Mouse (Mus musculus): ENCODE measurements around the gene Tspoap1. TPM values are rescaled to one million over a fixed set of nuclear protein-coding genes. Genes with fewer than 3 reads are reported as not detected.

The Tspoap1 gene
- polyA plus RNA-seq, 1 experiment from 2014 or later, result 30.3 TPM

GRCm38 (mm10) chr11:87747716-87748115 is 12.6 kb upstream of the Tspoap1 start:
- ATAC-seq (replicated peaks), result no peak
- H3K27ac ChIP-seq (replicated peaks), result no peak overlapping the region

GRCm38 (mm10) chr11:87748132-87749119 is 11.9 kb upstream of the Tspoap1 start:
- Histone ChIP-seq H3K4me3 (no peak overlapping the region), H3K4me1 (no peaks in the 10 kb centered on the region), H3K9ac (replicated peaks) (no peak overlapping the region), H3K36me3 (peaks cover 19% of the 10 kb centered on the region), H3K27me3 (0 out of 2 replicates have a peak, but pooled peaks cover 3% of the 10 kb centered on the region), H3K9me3 (no peaks in the 10 kb centered on the region), H3K4me2 (replicated peaks) (no peak overlapping the region), H3K27ac (replicated peaks) (no peak overlapping the region)
- no peak for ATAC-seq (replicated peaks)
- WGBS, result 44% methylated on average over 19 of the region's 19 CpGs

More at GRCm38 (mm10) chr11:87747716-87748115, 12.6 kb upstream of the Tspoap1 start:
- H3K9ac ChIP-seq (replicated peaks), result no peak overlapping the region
- 85% methylated on average over 7 of the region's 7 CpGs for WGBS
- H3K4me2 ChIP-seq (replicated peaks), result no peak overlapping the region
- 0 out of 2 replicates have a peak, but pooled peaks cover 3% of the 10 kb centered on the region for H3K27me3 ChIP-seq
- no peaks in the 10 kb centered on the region for H3K4me1 ChIP-seq
- H3K36me3 ChIP-seq, result peaks cover 24% of the 10 kb centered on the region
- H3K4me3 ChIP-seq, result no peak overlapping the region
- no peaks in the 10 kb centered on the region for H3K9me3 ChIP-seq

GRCm38 (mm10) chr11:87749192-87750042 is 10.9 kb upstream of the Tspoap1 start:
- 0 out of 2 replicates have a peak, but pooled peaks cover 3% of the 10 kb centered on the region for H3K27me3 ChIP-seq
- H3K27ac ChIP-seq (replicated peaks), result no peak overlapping the region
- H3K9me3 ChIP-seq, result no peaks in the 10 kb centered on the region
- no peak for ATAC-seq (replicated peaks)
- no peak overlapping the region for H3K4me2 ChIP-seq (replicated peaks)
- no peaks in the 10 kb centered on the region for H3K4me1 ChIP-seq
- no peak overlapping the region for H3K4me3 ChIP-seq
- WGBS, result 73% methylated on average over 18 of the region's 18 CpGs
- H3K9ac ChIP-seq (replicated peaks), result no peak overlapping the region
- H3K36me3 ChIP-seq, result peaks cover 10% of the 10 kb centered on the region

- Histone ChIP-seq H3K4me3 (no peak overlapping the region), H3K4me1 (no peaks in the 10 kb centered on the region), H3K27ac (replicated peaks) (no peak overlapping the region), H3K9me3 (no peaks in the 10 kb centered on the region), H3K4me2 (replicated peaks) (no peak overlapping the region), H3K36me3 (peaks cover 4% of the 10 kb centered on the region), H3K9ac (replicated peaks) (no peak overlapping the region), H3K27me3 (0 out of 2 replicates have a peak, but pooled peaks cover 3% of the 10 kb centered on the region)
- ATAC-seq (replicated peaks), result no peak
- WGBS, result 81% methylated on average over 11 of the region's 11 CpGs
Measured at GRCm38 (mm10) chr11:87750043-87750421, 10.3 kb upstream of the Tspoap1 start.

- no peak overlapping the region for H3K27ac ChIP-seq (replicated peaks)
- no peak overlapping the region for H3K4me2 ChIP-seq (replicated peaks)
- no peak overlapping the region for H3K4me3 ChIP-seq
- H3K4me1 ChIP-seq, result no peaks in the 10 kb centered on the region
- no peak overlapping the region for H3K9ac ChIP-seq (replicated peaks)
- H3K27me3 ChIP-seq, result 0 out of 2 replicates have a peak, but pooled peaks cover 3% of the 10 kb centered on the region
- no peaks in the 10 kb centered on the region for H3K9me3 ChIP-seq
- no peaks in the 10 kb centered on the region; the same call in 1 of the 2 replicates for H3K36me3 ChIP-seq
- WGBS, result 73% methylated on average over 3 of the region's 3 CpGs
- ATAC-seq (replicated peaks), result no peak
Measured at GRCm38 (mm10) chr11:87750521-87750920, 9.8 kb upstream of the Tspoap1 start.

- 85% methylated on average over 8 of the region's 8 CpGs for WGBS
- Histone ChIP-seq H3K4me3 (no peak overlapping the region), H3K27me3 (0 out of 2 replicates have a peak, but pooled peaks cover 3% of the 10 kb centered on the region), H3K4me1 (no peaks in the 10 kb centered on the region), H3K9ac (replicated peaks) (no peak overlapping the region), H3K9me3 (no peaks in the 10 kb centered on the region), H3K36me3 (no peaks in the 10 kb centered on the region), H3K4me2 (replicated peaks) (no peak overlapping the region), H3K27ac (replicated peaks) (no peak overlapping the region)
- ATAC-seq (replicated peaks), result no peak
Measured at GRCm38 (mm10) chr11:87751031-87751430, 9.3 kb upstream of the Tspoap1 start.

GRCm38 (mm10) chr11:87751491-87751966 is 8.8 kb upstream of the Tspoap1 start:
- 68% methylated on average over 4 of the region's 4 CpGs for WGBS

GRCm38 (mm10) chr11:87752307-87752706 is 8.0 kb upstream of the Tspoap1 start:
- no peak overlapping the region for H3K27ac ChIP-seq (replicated peaks)
- no peak overlapping the region for H3K4me3 ChIP-seq
- 0 out of 2 replicates have a peak, but pooled peaks cover 3% of the 10 kb centered on the region for H3K27me3 ChIP-seq
- H3K9me3 ChIP-seq, result no peaks in the 10 kb centered on the region
- no peak overlapping the region for H3K9ac ChIP-seq (replicated peaks)
- WGBS, result 84% methylated on average over 1 of the region's 1 CpGs
- H3K4me1 ChIP-seq, result no peaks in the 10 kb centered on the region
- H3K4me2 ChIP-seq (replicated peaks), result no peak overlapping the region
- no peaks in the 10 kb centered on the region for H3K36me3 ChIP-seq
- ATAC-seq (replicated peaks), result no peak

More at GRCm38 (mm10) chr11:87751491-87751966, 8.8 kb upstream of the Tspoap1 start:
- no peak overlapping the region for H3K9ac ChIP-seq (replicated peaks)
- no peak overlapping the region for H3K4me3 ChIP-seq
- no peaks in the 10 kb centered on the region for H3K36me3 ChIP-seq
- 0 out of 2 replicates have a peak, but pooled peaks cover 3% of the 10 kb centered on the region for H3K27me3 ChIP-seq
- H3K9me3 ChIP-seq, result no peaks in the 10 kb centered on the region
- H3K27ac ChIP-seq (replicated peaks), result no peak overlapping the region
- no peaks in the 10 kb centered on the region for H3K4me1 ChIP-seq
- no peak for ATAC-seq (replicated peaks)
- H3K4me2 ChIP-seq (replicated peaks), result no peak overlapping the region

GRCm38 (mm10) chr11:87753255-87753654 is 7.1 kb upstream of the Tspoap1 start:
- H3K4me3 ChIP-seq, result no peak overlapping the region
- no peaks in the 10 kb centered on the region for H3K9me3 ChIP-seq
- no peaks in the 10 kb centered on the region for H3K4me1 ChIP-seq
- H3K27ac ChIP-seq (replicated peaks), result no peak overlapping the region
- 0 out of 2 replicates have a peak, but pooled peaks cover 3% of the 10 kb centered on the region for H3K27me3 ChIP-seq
- H3K9ac ChIP-seq (replicated peaks), result no peak overlapping the region
- H3K4me2 ChIP-seq (replicated peaks), result no peak overlapping the region
- 82% methylated on average over 8 of the region's 8 CpGs for WGBS
- no peak for ATAC-seq (replicated peaks)
- H3K36me3 ChIP-seq, result no peaks in the 10 kb centered on the region

GRCm38 (mm10) chr11:87753891-87754501 is 6.3 kb upstream of the Tspoap1 start:
- no peak for ATAC-seq (replicated peaks)
- Histone ChIP-seq H3K9ac (replicated peaks) (no peak overlapping the region), H3K36me3 (no peaks in the 10 kb centered on the region), H3K4me3 (no peak overlapping the region), H3K4me1 (no peaks in the 10 kb centered on the region), H3K4me2 (replicated peaks) (no peak overlapping the region), H3K27me3 (0 out of 2 replicates have a peak, but pooled peaks cover 3% of the 10 kb centered on the region), H3K27ac (replicated peaks) (no peak overlapping the region), H3K9me3 (no peaks in the 10 kb centered on the region)
- WGBS, result 87% methylated on average over 5 of the region's 5 CpGs

GRCm38 (mm10) chr11:87754603-87755002 is 5.7 kb upstream of the Tspoap1 start:
- no peak overlapping the region for H3K4me2 ChIP-seq (replicated peaks)
- H3K27me3 ChIP-seq, result no peaks in the 10 kb centered on the region
- no peaks in the 10 kb centered on the region for H3K36me3 ChIP-seq
- no peak for ATAC-seq (replicated peaks)
- H3K9ac ChIP-seq (replicated peaks), result no peak overlapping the region
- no peaks in the 10 kb centered on the region for H3K9me3 ChIP-seq
- no peak overlapping the region for H3K4me3 ChIP-seq
- no peak overlapping the region for H3K27ac ChIP-seq (replicated peaks)
- no peaks in the 10 kb centered on the region; the same call in 1 of the 2 replicates for H3K4me1 ChIP-seq
- WGBS, result 69% methylated on average over 5 of the region's 5 CpGs

All from forebrain, embryonic 15.5 days (tissue).